Mouse (Mus musculus) heart, embryonic 13.5 days (tissue): ENCODE measurements around the gene Nhsl1. TPM values are rescaled to one million over a fixed set of nuclear protein-coding genes. Genes with fewer than 3 reads are reported as not detected.
A peak's percentile ranks its signal among the peaks of the same experiment; 100 is the strongest.
"Not testable (repeated sequence)": the region's sequence is repeated elsewhere in the genome, so short reads cannot be mapped to it uniquely, and the experiment has no call there.

Experiments
- ATAC-seq: fragments of 200-750 bp; cut with Nextera tagmentation; 2 replicates; pipeline ENCODE4 v1.8.0; 2017; ENCODE audit warnings: moderate TSS enrichment; ENCODE audit not compliant: insufficient number of reproducible peaks, low FRiP score, low TSS enrichment; ENCODE audit errors: extremely low read depth
- H3K27ac ChIP-seq: fragments of 300-500 bp; sonication (generic); replicated peaks from 2 replicates; pipeline ENCODE4 v1.5.1; 2015; ENCODE audit warnings: moderate library complexity, mild to moderate bottlenecking, inconsistent platforms
- H3K27me3 ChIP-seq: fragments of 300-500 bp; sonication (generic); replicated peaks from 2 replicates; pipeline ENCODE4 v1.6.1; 2015; ENCODE audit warnings: mild to moderate bottlenecking, inconsistent platforms
- H3K36me3 ChIP-seq: fragments of 300-500 bp; sonication (generic); 2 replicates; pipeline ENCODE4 v1.6.1; 2015; ENCODE audit warnings: mild to moderate bottlenecking, inconsistent platforms
- H3K4me1 ChIP-seq: fragments of 300-500 bp; sonication (generic); 2 replicates; pipeline ENCODE4 v1.6.1; 2015; ENCODE audit warnings: inconsistent platforms
- H3K4me2 ChIP-seq: fragments of 300-500 bp; sonication (generic); 2 replicates; pipeline ENCODE4 v1.6.1; 2015; ENCODE audit warnings: inconsistent platforms, mild to moderate bottlenecking, moderate library complexity
- H3K4me3 ChIP-seq: fragments of 300-500 bp; sonication (generic); 2 replicates; pipeline ENCODE4 v1.5.1; 2015; ENCODE audit warnings: moderate library complexity, mild to moderate bottlenecking, inconsistent platforms
- H3K9ac ChIP-seq: fragments of 300-500 bp; sonication (generic); 2 replicates; pipeline ENCODE4 v1.6.1; 2015; ENCODE audit warnings: inconsistent platforms, mild to moderate bottlenecking, moderate library complexity
- H3K9me3 ChIP-seq: fragments of 300-500 bp; sonication (generic); 2 replicates; pipeline ENCODE4 v1.6.1; 2016; ENCODE audit warnings: inconsistent platforms
- WGBS: fragments of 180-500 bp; shearing (Covaris S2); methylation state at CpG from one replicate; pipeline ENCODE4 v1.1.7; 2015; ENCODE audit warnings: mixed read lengths; 5-methylcytosine and 5-hydroxymethylcytosine counted together
- polyA plus RNA-seq: library from polyadenylated mRNA; unstranded; fragments of >200 nt; fragmentation: Nextera tagmentation; extraction: Ambion mirVana; gene quantifications from 2 replicates; pipeline ENCODE4 v1.2.1, GENCODE M21; 2015

Gene Nhsl1
- polyA plus RNA-seq, 1 experiment from 2014 or later = 11.1 TPM

DNA sequence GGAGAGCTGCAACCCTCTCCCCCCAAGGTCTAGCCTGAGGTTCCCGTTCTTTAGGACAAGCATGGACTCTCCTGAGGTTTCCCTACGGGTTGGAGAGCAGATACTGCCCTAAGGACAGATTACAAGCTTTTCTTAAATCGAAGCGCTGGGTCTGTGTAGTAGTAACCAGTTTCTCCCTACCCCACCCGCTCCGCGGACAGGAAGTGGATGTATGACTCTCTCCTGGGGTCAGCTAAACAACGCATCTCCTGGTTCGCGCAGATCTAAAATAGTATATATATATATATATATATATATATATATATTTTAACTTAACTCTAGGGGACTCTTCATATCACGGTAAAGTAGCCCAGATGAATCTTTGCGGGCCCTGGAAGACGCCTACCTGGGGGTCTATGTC is 226.5 kb downstream of the Nhsl1 start:
- H3K27ac ChIP-seq = no peak overlapping the region
- peaks cover 9% of the 10 kb centered on the region; the same call in 1 of the 2 replicates for H3K27me3 ChIP-seq
- H3K9ac ChIP-seq = peak overlapping the region; percentile 88
- no peaks in the 10 kb centered on the region for H3K9me3 ChIP-seq
- WGBS = 7% methylated on average over 13 of the region's 13 CpGs
- ATAC-seq = no peak
- H3K36me3 ChIP-seq = peaks cover 3% of the 10 kb centered on the region; the same call in 1 of the 2 replicates
- peak overlapping the region; percentile 78 for H3K4me3 ChIP-seq
- peak overlapping the region; percentile 87 for H3K4me2 ChIP-seq
- H3K4me1 ChIP-seq = peaks cover 21% of the 10 kb centered on the region

- Histone ChIP-seq H3K36me3 (peaks cover 2% of the 10 kb centered on the region; the same call in 1 of the 2 replicates), H3K9me3 (no peaks in the 10 kb centered on the region), H3K27me3 (peaks cover 9% of the 10 kb centered on the region; the same call in 1 of the 2 replicates), H3K27ac (no peak within 1 kb of the TSS), H3K9ac (peak within 1 kb of the TSS; percentile 88), H3K4me3 (peak within 1 kb of the TSS; percentile 78), H3K4me1 (peaks cover 23% of the 10 kb centered on the region), H3K4me2 (peak within 1 kb of the TSS; percentile 87)
- WGBS = 0% methylated on average over 22 of the region's 22 CpGs
- peak; percentile 39; the same call in 1 of the 2 replicates for ATAC-seq
Measured at GRCm38 (mm10) chr10:18545813-18546235, 227.0 kb downstream of the Nhsl1 start, which contains the start of gene Hebp2. TSS of gene Hebp2 (minus strand) at chr10:18546076.

DNA sequence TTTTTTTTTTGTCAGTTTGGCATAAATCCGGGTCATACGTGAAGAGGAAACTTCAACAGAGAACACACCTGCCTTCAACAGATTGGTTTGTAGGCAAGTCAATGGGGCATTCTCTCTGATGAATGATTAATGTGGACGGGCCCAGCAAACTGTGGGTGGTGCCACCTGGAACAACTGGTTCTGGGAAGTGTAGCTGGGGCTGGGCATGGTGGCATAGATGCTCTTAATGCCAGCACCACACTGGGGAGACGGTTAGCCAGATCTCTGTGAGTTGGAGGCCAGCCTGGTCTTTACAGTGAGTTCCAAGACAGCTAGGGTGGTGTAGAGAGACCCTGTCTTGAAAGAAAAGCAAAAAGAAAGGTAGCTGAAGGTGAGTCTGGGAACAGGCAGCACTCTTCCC is 228.6 kb downstream of the Nhsl1 start:
- WGBS = 82% methylated on average over 4 of the region's 4 CpGs

GRCm38 (mm10) chr10:18549321-18550216 is 230.8 kb downstream of the Nhsl1 start:
- Histone ChIP-seq H3K36me3 (no peaks in the 10 kb centered on the region), H3K27ac (no peak overlapping the region), H3K27me3 (peaks cover 9% of the 10 kb centered on the region; the same call in 1 of the 2 replicates), H3K4me2 (peak overlapping the region; percentile 80), H3K9me3 (no peaks in the 10 kb centered on the region), H3K4me1 (peaks cover 23% of the 10 kb centered on the region), H3K4me3 (peak overlapping the region; percentile 52), H3K9ac (peak overlapping the region; percentile 71)
- ATAC-seq = no peak
- WGBS = 4% methylated on average over 33 of the region's 35 CpGs

More for the DNA sequence above, 228.6 kb downstream of the Nhsl1 start:
- Histone ChIP-seq H3K4me2 (no peak overlapping the region), H3K9ac (no peak overlapping the region), H3K4me1 (peaks cover 23% of the 10 kb centered on the region), H3K27me3 (peaks cover 9% of the 10 kb centered on the region; the same call in 1 of the 2 replicates), H3K27ac (no peak overlapping the region), H3K4me3 (no peak overlapping the region), H3K36me3 (no peaks in the 10 kb centered on the region), H3K9me3 (no peaks in the 10 kb centered on the region)
- no peak for ATAC-seq

DNA sequence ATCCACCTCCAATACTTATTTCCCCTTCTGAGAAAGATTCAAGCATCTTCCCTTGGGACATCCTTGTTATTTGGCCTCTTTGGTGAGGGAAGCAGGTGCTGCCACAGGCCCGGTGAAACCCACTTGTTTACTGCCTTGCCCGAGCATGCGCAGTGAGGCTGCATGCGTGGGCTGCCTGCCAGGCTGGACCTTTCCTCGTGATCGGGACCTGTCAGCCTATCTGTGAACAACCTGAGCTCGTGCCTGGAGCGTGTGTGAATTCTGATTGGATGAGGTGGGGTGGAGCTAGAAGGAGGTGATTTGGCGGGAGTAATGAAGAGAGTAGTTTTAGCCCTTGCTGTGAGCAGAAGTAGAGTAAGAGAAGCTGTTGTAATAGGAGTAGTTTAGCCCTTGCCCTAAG is 240.3 kb downstream of the Nhsl1 start:
- not testable (repeated sequence) for H3K27ac ChIP-seq

GRCm38 (mm10) chr10:18561445-18561844 is 242.7 kb downstream of the Nhsl1 start:
- H3K9me3 ChIP-seq = no peaks in the 10 kb centered on the region
- no peak overlapping the region for H3K4me3 ChIP-seq
- no peak for ATAC-seq

More for the DNA sequence above, 240.3 kb downstream of the Nhsl1 start:
- not testable (repeated sequence) for H3K4me1 ChIP-seq, ATAC-seq, H3K9me3 ChIP-seq, H3K36me3 ChIP-seq, H3K27me3 ChIP-seq, H3K4me3 ChIP-seq, H3K4me2 ChIP-seq, H3K9ac ChIP-seq
- 71% methylated on average over 9 of the region's 9 CpGs for WGBS

DNA sequence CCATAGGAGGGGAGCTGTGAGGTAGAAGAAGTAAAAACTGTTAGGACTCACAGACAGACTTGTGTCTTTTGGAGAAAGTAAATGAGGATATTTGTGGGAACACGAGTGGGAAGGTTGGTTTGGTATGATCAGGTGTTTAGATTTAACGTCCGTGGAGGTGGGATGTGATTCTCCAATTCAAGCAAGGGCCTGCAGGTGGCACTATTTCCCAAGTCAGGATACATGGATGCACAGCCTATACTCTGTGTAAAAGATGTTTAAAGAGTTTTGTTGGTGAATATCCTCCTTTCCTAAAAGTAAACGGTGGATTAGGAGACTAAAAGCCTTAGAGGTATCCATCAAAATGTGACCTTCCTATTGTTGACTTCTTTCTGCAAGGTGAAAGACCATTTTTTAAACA is 244.2 kb downstream of the Nhsl1 start:
- 5% methylated on average over 4 of the region's 4 CpGs for WGBS
- H3K4me3 ChIP-seq = no peak overlapping the region
- no peaks in the 10 kb centered on the region for H3K4me1 ChIP-seq
- no peaks in the 10 kb centered on the region for H3K9me3 ChIP-seq
- no peaks in the 10 kb centered on the region for H3K36me3 ChIP-seq
- ATAC-seq = no peak
- H3K27me3 ChIP-seq = no peaks in the 10 kb centered on the region
- H3K4me2 ChIP-seq = no peak overlapping the region
- H3K9ac ChIP-seq = no peak overlapping the region
- H3K27ac ChIP-seq = no peak overlapping the region

More at GRCm38 (mm10) chr10:18561445-18561844, 242.7 kb downstream of the Nhsl1 start:
- H3K27me3 ChIP-seq = no peaks in the 10 kb centered on the region
- no peaks in the 10 kb centered on the region for H3K4me1 ChIP-seq
- H3K27ac ChIP-seq = no peak overlapping the region
- no peak overlapping the region for H3K9ac ChIP-seq
- WGBS = 43% methylated on average over 5 of the region's 5 CpGs
- no peaks in the 10 kb centered on the region for H3K36me3 ChIP-seq
- H3K4me2 ChIP-seq = no peak overlapping the region

- Histone ChIP-seq H3K36me3 (no peaks in the 10 kb centered on the region), H3K4me1 (no peaks in the 10 kb centered on the region), H3K27ac (no peak overlapping the region), H3K4me2 (no peak overlapping the region), H3K9ac (no peak overlapping the region), H3K9me3 (no peaks in the 10 kb centered on the region), H3K27me3 (no peaks in the 10 kb centered on the region), H3K4me3 (no peak overlapping the region)
- ATAC-seq = no peak
- 51% methylated on average over 2 of the region's 2 CpGs for WGBS
Measured at GRCm38 (mm10) chr10:18572581-18572980, 253.8 kb downstream of the Nhsl1 start.

Other genes with a start within 250 kb of the Nhsl1 start
- gene Ect2l, start 108.1 kb upstream of the Nhsl1 start, polyA plus RNA-seq = 0.19 TPM in 1 of 2 replicates, not detected in the other
- gene Ccdc28a, start 84.0 kb upstream of the Nhsl1 start, polyA plus RNA-seq = 7.2 and 8.2 TPM in 2 replicates
- 13.5 and 16.2 TPM in 2 replicates for gene Hebp2, start 227.1 kb downstream of the Nhsl1 start, polyA plus RNA-seq